Mouse (Mus musculus) embryonic fibroblast, embryonic 13.5 days (primary cell): ENCODE measurements around the gene Ppfia1. TPM values are rescaled to one million over a fixed set of nuclear protein-coding genes. Genes with fewer than 3 reads are reported as not detected.

Source experiments
- H3K27ac ChIP-seq: 2 replicates; pipeline ENCODE4 v1.5.1; 2012; ENCODE audit warnings: low read length, control low read depth, inconsistent platforms; ENCODE audit not compliant: insufficient read depth
- H3K4me1 ChIP-seq: 2 replicates; pipeline ENCODE4 v1.6.1; 2011; ENCODE audit warnings: low read length; ENCODE audit not compliant: control insufficient read depth, insufficient read depth
- H3K4me3 ChIP-seq: 2 replicates; pipeline ENCODE4 v1.5.1; 2011; ENCODE audit warnings: mild to moderate bottlenecking, control low read depth, low read length; ENCODE audit not compliant: insufficient read depth
- CTCF ChIP-seq: IDR thresholded peaks from 2 replicates; pipeline ENCODE4 v1.5.1; 2011; ENCODE audit warnings: mild to moderate bottlenecking, control low read depth, low read length, moderate library complexity, borderline replicate concordance; ENCODE audit not compliant: insufficient read depth
- POLR2A ChIP-seq: IDR thresholded peaks from 2 replicates; pipeline ENCODE4 v1.6.1; 2011; ENCODE audit warnings: low read depth, mild to moderate bottlenecking, control low read depth, low read length, moderate library complexity
- polyA plus RNA-seq: library from polyadenylated mRNA; stranded (reverse); fragments of >200 nt; gene quantifications from 2 replicates; pipeline ENCODE4 v1.2.4, GENCODE M21; 2011; ENCODE audit warnings: low read depth; ENCODE audit not compliant: missing spikeins, insufficient read length

Ppfia1 gene
- polyA plus RNA-seq, 1 experiment = 71.5 TPM

GRCm38 (mm10) chr7:144550811-144551210 is 2.7 kb downstream of the Ppfia1 start:
- TF ChIP-seq CTCF (no peak), POLR2A (no peak)
- H3K4me3 ChIP-seq = no peak overlapping the region
- peaks cover 5% of the 10 kb centered on the region; the same call in 1 of the 2 replicates for H3K4me1 ChIP-seq
- no peak overlapping the region for H3K27ac ChIP-seq

DNA sequence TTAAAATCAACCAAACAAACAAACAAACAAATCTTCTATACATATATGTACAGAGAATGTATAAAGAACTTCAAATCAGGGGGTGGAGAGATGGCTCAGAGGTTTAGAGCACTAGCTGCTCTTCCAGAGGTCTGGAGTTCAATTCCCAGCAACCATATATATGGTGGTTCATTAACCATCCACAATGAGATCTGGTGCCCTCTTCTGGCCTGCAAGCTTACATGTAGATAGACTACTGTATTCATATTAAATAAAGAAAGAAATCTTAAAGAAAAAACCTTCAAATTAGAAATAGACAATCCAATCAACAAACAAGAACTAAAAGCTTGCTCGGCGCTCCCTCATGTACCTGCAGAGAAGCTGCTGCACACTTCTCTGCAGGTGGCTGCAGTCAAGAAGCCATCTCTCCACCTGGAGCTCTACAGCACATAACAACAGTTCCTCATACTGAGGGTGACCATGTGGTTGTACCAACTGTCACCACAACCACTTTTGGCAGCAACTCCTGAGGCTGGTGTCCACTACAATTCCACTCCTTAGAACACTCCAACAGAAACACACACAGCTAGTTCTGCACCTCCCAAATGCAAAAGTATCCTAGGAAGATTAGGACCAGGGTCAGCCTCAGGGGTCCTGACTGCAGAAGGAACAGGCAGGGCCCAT is 3.5 kb downstream of the Ppfia1 start:
- H3K4me1 ChIP-seq = peaks cover 5% of the 10 kb centered on the region; the same call in 1 of the 2 replicates
- H3K4me3 ChIP-seq = no peak overlapping the region
- no peak overlapping the region for H3K27ac ChIP-seq
- TF ChIP-seq CTCF = no peak

GRCm38 (mm10) chr7:144545231-144545630 is 8.3 kb downstream of the Ppfia1 start:
- TF ChIP-seq POLR2A (no peak), CTCF (no peak)
- Histone ChIP-seq H3K4me3 (no peak overlapping the region), H3K4me1 (no peaks in the 10 kb centered on the region), H3K27ac (no peak overlapping the region)

GRCm38 (mm10) chr7:144541351-144541750 is 12.2 kb downstream of the Ppfia1 start:
- TF ChIP-seq CTCF (no peak), POLR2A (no peak)

GRCm38 (mm10) chr7:144539146-144539545 is 14.4 kb downstream of the Ppfia1 start:
- no peak overlapping the region for H3K27ac ChIP-seq
- H3K4me3 ChIP-seq = no peak overlapping the region
- no peak for TF ChIP-seq POLR2A
- no peak for TF ChIP-seq CTCF
- peaks cover 16% of the 10 kb centered on the region for H3K4me1 ChIP-seq

More at GRCm38 (mm10) chr7:144541351-144541750, 12.2 kb downstream of the Ppfia1 start:
- Histone ChIP-seq H3K4me1 (peaks cover 6% of the 10 kb centered on the region; the same call in 1 of the 2 replicates), H3K4me3 (no peak overlapping the region), H3K27ac (no peak overlapping the region)

DNA sequence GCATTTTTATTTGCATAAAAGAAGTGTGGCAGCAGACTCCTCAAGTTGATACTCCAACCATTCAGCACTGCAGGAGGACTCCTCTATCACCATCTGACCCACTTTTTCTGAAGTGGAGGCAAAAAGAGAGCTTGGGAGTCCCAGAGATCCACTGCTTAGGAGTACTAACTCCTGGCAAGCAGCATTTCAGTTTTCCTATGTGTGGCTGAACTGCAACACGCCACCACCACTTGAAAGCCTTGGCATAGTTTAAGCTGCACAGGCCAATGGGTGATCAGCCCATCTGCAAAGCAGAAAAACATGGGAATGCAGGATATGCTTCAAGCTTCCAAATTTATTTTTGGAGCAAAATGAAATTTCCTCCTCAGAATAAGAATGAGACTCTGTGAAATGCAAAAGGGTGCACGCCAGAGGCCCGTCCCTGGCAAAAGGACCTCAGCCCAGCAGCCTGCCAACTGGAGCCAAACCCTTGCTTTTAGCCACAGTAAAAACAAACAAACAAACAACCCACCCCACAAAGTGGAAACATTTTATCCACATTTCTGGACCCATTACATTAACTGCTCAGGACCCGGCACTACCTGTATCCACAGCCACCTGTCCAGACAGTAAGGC is 15.4 kb downstream of the Ppfia1 start:
- Histone ChIP-seq H3K4me3 (no peak overlapping the region), H3K27ac (peak overlapping the region; percentile 47; the same call in 1 of the 2 replicates), H3K4me1 (peaks cover 16% of the 10 kb centered on the region)
- no peak for TF ChIP-seq CTCF
- no peak for TF ChIP-seq POLR2A

DNA sequence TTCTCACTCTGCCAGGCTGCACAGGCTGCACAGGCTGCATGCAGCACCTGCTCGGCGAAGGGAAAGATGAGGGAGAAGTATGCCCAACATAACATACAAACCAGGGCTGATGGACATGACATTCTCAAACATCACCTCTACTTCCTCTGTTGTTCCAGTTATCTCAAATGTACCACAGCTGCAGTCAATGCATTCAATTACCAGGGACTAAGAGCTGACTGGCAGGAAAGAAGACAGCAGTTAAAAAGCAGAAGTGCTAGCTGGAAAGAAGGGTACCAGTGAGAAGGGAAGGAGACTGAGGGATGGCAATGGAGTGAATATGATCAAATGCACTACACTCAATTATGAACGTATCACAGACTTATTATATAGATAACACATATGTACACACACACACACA is 17.2 kb downstream of the Ppfia1 start:
- Histone ChIP-seq H3K4me3 (no peak overlapping the region), H3K4me1 (peaks cover 16% of the 10 kb centered on the region), H3K27ac (no peak overlapping the region)
- TF ChIP-seq POLR2A (no peak), CTCF (no peak)

GRCm38 (mm10) chr7:144534773-144535172 is 18.8 kb downstream of the Ppfia1 start:
- H3K27ac ChIP-seq = peak overlapping the region; percentile 58
- H3K4me1 ChIP-seq = peaks cover 16% of the 10 kb centered on the region
- no peak for TF ChIP-seq POLR2A
- no peak for TF ChIP-seq CTCF
- H3K4me3 ChIP-seq = no peak overlapping the region

DNA sequence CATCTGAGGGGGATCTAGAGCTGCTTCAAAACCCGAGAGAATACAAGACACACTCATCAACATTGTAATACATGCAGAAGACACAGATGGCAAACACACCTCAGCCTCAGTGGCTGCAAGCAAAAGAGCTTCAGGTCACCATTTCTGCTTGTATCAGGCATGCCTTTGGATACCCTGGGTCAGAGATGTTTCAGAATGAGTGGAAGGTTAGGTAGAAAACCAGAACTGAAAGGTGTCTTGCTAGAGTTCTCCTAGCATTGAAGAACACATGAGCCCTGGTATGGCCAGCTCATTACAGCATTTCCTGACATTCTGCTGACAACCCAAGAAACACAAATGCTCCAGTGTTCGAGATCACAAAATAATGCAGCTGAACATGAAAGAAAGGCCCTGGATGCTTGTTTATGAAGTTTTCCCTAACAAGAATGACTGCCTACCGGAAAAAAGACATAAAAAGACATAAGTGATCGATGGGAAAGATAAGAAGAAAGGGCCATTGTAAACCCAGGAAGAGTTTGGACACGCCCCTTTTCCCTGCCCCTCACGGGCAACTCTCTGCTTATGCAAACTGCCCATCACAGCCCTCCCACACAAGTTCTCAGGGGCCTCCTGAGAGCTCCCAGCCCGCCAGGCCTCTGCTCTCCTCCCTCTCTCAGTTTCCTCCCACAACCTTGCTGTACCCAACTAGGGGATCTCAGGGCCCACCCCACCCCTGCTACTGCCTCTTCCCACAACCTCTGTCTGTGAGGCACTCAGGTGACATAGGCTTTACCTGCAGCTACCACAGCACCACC is 21.7 kb downstream of the Ppfia1 start:
- TF ChIP-seq POLR2A (no peak), CTCF (no peak)
- Histone ChIP-seq H3K27ac (no peak overlapping the region), H3K4me3 (no peak overlapping the region), H3K4me1 (peaks cover 20% of the 10 kb centered on the region)

DNA sequence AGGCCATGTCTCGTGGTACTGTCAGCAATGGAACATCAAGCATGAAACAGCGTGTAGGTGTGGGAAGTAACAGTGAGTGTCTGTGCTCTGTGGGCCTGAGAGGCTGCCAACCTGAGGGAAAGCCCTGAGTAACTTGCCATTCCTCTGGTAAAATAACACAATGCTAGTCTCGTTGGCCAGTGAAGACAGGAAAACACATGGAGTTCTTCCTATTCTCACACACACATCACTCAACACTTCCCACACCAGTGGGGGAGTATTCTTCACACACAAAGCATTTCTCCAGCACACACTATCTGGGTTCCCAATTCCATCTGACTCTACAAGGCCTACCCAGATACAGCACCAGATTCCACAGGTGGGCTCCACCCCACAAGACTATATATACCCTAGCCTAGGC is 23.7 kb downstream of the Ppfia1 start:
- no peak for TF ChIP-seq CTCF
- no peak for TF ChIP-seq POLR2A
- Histone ChIP-seq H3K27ac (no peak overlapping the region), H3K4me1 (peaks cover 10% of the 10 kb centered on the region), H3K4me3 (no peak overlapping the region)

DNA sequence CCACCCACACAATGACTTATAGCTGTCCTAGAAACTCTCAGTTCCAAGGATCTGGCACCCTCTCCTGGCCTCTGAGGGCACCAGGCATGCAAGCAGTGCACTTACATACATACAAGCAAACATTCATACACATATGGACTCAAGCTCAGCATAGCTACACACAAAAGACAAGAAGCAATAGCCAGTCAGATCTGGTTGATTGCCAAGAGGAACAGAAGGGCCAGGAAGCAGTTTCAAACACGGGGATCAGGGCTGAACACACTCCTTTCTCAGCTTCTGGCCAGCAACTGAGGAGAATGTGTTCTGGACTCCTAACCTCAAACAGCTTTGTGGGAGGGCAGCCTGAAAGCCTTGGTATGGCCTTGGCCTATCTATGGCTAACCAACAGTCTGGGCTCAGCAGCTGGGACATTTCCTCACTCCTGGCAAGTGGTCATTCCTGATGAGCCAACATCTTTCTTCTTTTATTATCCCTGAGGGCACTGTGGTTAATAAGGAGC is 25.8 kb downstream of the Ppfia1 start:
- Histone ChIP-seq H3K4me1 (peaks cover 10% of the 10 kb centered on the region), H3K4me3 (no peak overlapping the region), H3K27ac (peak overlapping the region; percentile 31)
- TF ChIP-seq POLR2A (no peak), CTCF (no peak)
